Mouse (Mus musculus): ENCODE measurements at regions not wholly inside any gene's neighbourhood (a gene's known extent, or its start where the extent isn't known, plus 50 kb on each side); places are given as distances from the start of the nearest gene placed in this dataset.

DNA sequence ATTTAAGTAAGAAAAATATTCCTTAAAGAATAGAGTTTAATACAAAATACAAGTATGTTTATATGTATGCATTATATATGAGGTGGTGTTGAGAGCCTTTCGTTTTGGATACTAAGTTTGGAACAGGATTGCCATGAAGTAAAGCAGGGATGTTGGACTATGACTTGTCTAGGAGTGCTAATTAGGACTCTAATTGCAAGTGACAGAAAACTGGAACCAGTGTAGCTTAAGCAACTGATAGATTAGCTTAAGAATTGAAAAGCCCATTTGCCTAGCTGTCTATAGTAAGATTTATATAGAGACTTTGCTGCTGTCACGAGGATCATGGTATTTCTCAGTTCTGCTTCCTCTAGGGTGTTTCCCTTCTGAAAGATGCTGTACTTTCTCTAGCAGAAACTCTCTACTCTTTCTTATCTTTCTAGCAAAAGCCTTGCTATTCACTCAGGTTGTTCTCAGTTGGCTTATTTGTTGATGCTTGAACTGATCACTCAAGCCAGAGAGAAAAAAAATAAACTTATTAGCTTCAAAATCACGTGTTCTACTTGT is 147.9 kb upstream of the 1810046K07Rik start:
- TF ChIP-seq POLR2A (IDR thresholded peaks at IDR 0.05; ENCODE audit: low read depth, low read length) = no peak
- TF ChIP-seq CTCF (conservative IDR thresholded peaks at IDR 0.05; ENCODE audit: insufficient read depth, insufficient read length, low read depth, low read length) = no peak
